Mouse (Mus musculus): ENCODE data around the gene Sec24d. TPM values are rescaled to one million over a fixed set of nuclear protein-coding genes. Genes with fewer than 3 reads are reported as not detected.

The Sec24d gene
- polyA plus RNA-seq, 1 experiment from 2014 or later = 21.5 TPM

DNA sequence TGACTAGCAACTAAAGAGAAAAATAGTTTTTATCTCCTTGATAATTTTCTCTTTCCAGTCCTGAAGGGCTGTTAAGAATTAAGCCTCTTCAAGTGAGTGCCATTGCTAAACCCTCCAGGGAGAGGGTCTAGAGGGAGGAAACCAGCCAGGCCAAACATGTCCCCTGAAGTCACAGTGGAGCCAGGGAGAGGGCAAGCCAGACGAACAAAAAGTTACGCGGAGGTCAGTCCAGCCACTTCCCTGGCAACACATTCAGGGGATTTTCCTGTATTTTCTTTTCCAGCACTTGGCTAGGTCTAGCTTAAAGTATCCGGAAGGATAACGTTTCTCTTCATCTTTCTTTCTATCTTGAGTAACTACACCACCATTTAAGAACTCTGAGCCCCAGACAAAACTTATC lies 22.9 kb upstream of the Sec24d start:
- no peak overlapping the region for H3K4me2 ChIP-seq
- DNase-seq (ENCODE audit: low spot score, missing footprints) (no peak), ATAC-seq (ENCODE audit: low FRiP score) (no peak)
- no peak overlapping the region for H3K27ac ChIP-seq (ENCODE audit: low read depth, low read length)
- WGBS = 62% methylated on average over 5 of the region's 5 CpGs
- H3K9me3 ChIP-seq (ENCODE audit: control insufficient read depth, low read length) = no peaks in the 10 kb centered on the region
- no peak overlapping the region for H3K4me3 ChIP-seq (ENCODE audit: low read depth, low read length)
- H3K9ac ChIP-seq (ENCODE audit: low read length) = no peak overlapping the region
- no peaks in the 10 kb centered on the region for H3K4me1 ChIP-seq (ENCODE audit: control insufficient read depth, insufficient read depth, low read length)
- H3K27me3 ChIP-seq (ENCODE audit: control insufficient read depth, insufficient read depth, low read length) = no peaks in the 10 kb centered on the region
- H3K36me3 ChIP-seq (ENCODE audit: control insufficient read depth, insufficient read depth, low read length) = no peaks in the 10 kb centered on the region

DNA sequence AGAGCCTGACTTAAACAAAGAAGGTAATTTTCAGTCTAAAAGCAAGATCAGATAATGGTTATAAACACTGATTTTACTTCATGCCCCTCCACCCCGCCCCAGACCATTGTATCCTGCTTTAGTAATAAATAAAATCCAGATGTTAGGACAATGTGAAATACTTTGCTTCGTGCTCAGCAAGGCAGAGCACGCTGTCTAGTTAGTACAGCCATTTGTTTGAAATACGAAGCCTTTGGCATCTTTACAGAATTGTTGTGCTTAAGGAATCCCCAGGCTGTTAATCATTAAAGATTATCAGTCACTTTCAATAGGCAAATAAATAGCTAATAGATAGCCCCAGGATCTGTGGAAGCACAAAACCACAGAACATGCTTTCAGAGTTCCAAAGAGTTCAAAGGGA lies 21.6 kb upstream of the Sec24d start:
- H3K4me2 ChIP-seq = no peak overlapping the region
- no peak for DNase-seq (ENCODE audit: low spot score, missing footprints)
- H3K9me3 ChIP-seq (ENCODE audit: control insufficient read depth, low read length) = no peaks in the 10 kb centered on the region
- H3K4me1 ChIP-seq (ENCODE audit: control insufficient read depth, insufficient read depth, low read length) = no peaks in the 10 kb centered on the region
- no peaks in the 10 kb centered on the region for H3K27me3 ChIP-seq (ENCODE audit: control insufficient read depth, insufficient read depth, low read length)
- WGBS = 76% methylated on average over 4 of the region's 4 CpGs
- ATAC-seq (ENCODE audit: low FRiP score) = no peak
- H3K9ac ChIP-seq (ENCODE audit: low read length) = no peak overlapping the region
- H3K27ac ChIP-seq (ENCODE audit: low read depth, low read length) = no peak overlapping the region
- no peak overlapping the region for H3K4me3 ChIP-seq (ENCODE audit: low read depth, low read length)
- no peaks in the 10 kb centered on the region for H3K36me3 ChIP-seq (ENCODE audit: control insufficient read depth, insufficient read depth, low read length)

DNA sequence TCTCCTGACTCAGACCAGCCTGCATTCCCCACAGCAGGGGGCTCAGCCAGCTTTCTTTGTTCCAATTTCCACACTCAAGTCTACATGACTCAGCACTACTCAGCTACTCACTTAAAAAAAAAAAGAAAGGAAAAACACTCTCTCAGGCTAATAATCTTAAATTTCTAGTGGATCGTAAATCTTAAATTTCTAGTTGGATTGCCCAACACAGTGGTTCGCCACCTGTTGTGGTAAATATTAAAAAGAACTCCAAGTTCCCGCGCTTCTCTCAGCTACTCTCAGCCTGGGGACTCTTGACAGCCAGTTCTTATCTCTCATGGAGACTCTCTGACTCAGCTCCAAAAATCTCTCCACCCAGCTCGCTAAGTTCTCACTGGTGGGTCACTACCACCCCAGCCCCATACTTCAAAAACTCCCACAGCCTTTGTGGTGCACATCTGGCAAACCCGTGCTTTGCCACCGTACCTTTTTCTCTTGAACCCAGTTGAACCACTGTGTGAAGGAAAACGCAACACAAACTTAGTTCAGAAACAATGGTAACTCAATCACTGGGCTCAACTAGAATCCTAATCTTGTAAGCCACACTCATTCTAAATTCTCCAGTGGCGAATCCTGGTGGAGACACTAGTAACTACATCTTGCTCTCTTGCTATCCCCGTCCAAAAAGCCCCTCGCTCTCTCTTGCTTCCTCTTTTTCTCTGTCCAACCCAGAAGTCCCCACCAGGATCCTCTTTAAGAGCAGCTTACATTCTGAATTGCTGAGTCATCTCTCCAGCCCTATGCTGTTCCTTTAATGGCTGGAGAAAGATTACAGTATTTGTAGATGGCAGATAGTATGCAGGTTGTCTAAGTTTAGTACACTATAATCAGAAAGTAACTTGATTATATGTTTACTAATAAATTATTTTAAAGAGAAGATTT lies 10.8 kb upstream of the Sec24d start:
- DNase-seq (ENCODE audit: low spot score, missing footprints) (no peak), ATAC-seq (ENCODE audit: low FRiP score) (no peak)
- WGBS = 80% methylated on average over 11 of the region's 11 CpGs
- Histone ChIP-seq H3K4me1 (ENCODE audit: control insufficient read depth, insufficient read depth, low read length) (no peaks in the 10 kb centered on the region), H3K9ac (ENCODE audit: low read length) (no peak overlapping the region), H3K27me3 (ENCODE audit: control insufficient read depth, insufficient read depth, low read length) (no peaks in the 10 kb centered on the region), H3K4me2 (no peak overlapping the region), H3K27ac (ENCODE audit: low read depth, low read length) (no peak overlapping the region), H3K36me3 (ENCODE audit: control insufficient read depth, insufficient read depth, low read length) (no peaks in the 10 kb centered on the region), H3K4me3 (ENCODE audit: low read depth, low read length) (no peak overlapping the region), H3K9me3 (ENCODE audit: control insufficient read depth, low read length) (no peaks in the 10 kb centered on the region)

DNA sequence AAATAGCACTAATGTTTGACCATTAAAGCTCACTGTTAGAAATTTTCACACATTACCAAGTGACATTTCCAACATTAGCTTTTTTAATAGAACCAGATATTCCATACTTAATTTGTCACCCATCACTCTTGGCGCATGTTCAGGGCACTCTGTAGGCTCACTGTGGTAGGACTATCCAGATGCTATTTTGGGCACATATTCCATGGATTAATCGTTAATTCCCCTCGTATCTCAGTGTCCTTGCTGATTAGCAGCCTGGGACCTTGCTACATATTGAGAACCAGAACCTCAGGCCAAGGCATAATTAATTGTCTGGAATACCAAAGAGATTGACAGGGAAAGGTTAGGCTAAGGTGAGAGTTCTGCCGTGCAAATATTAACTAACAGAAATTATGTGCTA lies 8.5 kb upstream of the Sec24d start:
- Histone ChIP-seq H3K27me3 (ENCODE audit: control insufficient read depth, insufficient read depth, low read length) (no peaks in the 10 kb centered on the region), H3K27ac (ENCODE audit: low read depth, low read length) (no peak overlapping the region), H3K4me3 (ENCODE audit: low read depth, low read length) (no peak overlapping the region), H3K36me3 (ENCODE audit: control insufficient read depth, insufficient read depth, low read length) (no peaks in the 10 kb centered on the region), H3K9ac (ENCODE audit: low read length) (no peak overlapping the region), H3K9me3 (ENCODE audit: control insufficient read depth, low read length) (no peaks in the 10 kb centered on the region), H3K4me2 (no peak overlapping the region), H3K4me1 (ENCODE audit: control insufficient read depth, insufficient read depth, low read length) (no peaks in the 10 kb centered on the region)
- ATAC-seq (ENCODE audit: low FRiP score) = no peak
- DNase-seq (ENCODE audit: low spot score, missing footprints) = no peak
- 86% methylated on average over 4 of the region's 4 CpGs for WGBS

DNA sequence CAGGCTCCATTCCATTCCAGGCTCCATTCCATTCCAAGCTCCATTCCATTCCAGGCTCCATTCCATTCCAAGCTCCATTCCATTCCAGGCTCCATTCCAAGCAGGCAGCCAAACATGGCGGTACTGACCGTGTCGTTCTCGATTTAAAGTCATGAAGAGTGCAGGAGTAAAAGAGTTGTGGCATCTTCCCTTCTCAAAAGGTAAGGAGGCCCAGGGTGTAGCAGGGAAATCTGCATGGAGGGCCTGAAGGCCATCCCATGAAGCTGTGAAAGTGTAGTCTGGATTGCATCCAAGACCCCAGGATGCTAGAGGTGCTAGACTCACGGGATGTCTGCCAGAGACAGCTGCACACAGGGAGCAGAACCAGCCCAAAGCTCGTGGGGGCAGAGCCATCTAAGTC lies 2.5 kb upstream of the Sec24d start:
- DNase-seq (ENCODE audit: low spot score, missing footprints) (no peak), ATAC-seq (ENCODE audit: low FRiP score) (no peak)
- H3K27me3 ChIP-seq (ENCODE audit: control insufficient read depth, insufficient read depth, low read length) = peaks cover 10% of the 10 kb centered on the region; the same call in 1 of the 2 replicates
- no peak overlapping the region for H3K4me2 ChIP-seq
- no peak overlapping the region for H3K9ac ChIP-seq (ENCODE audit: low read length)
- H3K4me1 ChIP-seq (ENCODE audit: control insufficient read depth, insufficient read depth, low read length) = no peaks in the 10 kb centered on the region; the same call in 1 of the 2 replicates
- no peak overlapping the region for H3K4me3 ChIP-seq (ENCODE audit: low read depth, low read length)
- H3K36me3 ChIP-seq (ENCODE audit: control insufficient read depth, insufficient read depth, low read length) = no peaks in the 10 kb centered on the region
- 60% methylated on average over 6 of the region's 6 CpGs for WGBS
- no peaks in the 10 kb centered on the region for H3K9me3 ChIP-seq (ENCODE audit: control insufficient read depth, low read length)
- no peak overlapping the region for H3K27ac ChIP-seq (ENCODE audit: low read depth, low read length)

DNA sequence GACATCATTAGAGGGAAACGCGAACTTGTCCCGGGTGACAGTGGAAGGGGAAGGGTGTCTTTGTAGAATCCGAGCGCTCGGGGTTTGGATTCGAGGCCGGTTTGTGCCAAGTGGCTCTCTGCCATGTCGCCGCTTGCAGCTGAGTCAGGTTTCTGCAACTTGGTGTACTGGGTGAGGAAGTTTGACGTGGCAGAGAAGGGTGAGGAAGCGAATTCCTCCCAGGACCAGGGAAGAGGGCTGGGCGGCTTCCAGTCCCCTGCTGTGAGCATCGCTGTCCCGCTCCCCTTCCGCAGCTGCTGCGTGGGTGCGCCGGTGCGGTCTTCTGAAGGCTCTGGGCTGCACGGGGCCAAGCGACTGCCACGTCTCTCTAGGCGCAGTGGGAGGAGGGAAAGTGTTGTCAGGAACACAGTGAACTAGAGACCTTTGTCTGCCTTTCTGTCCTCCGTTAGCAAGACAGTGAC lies 516 bp downstream of the Sec24d start:
- H3K9me3 ChIP-seq (ENCODE audit: control insufficient read depth, low read length) = no peaks in the 10 kb centered on the region
- under 1% methylated on average over 25 of the region's 25 CpGs for WGBS
- ATAC-seq (ENCODE audit: low FRiP score) = peak; percentile 60
- peak overlapping the region; percentile 61 for H3K4me3 ChIP-seq (ENCODE audit: low read depth, low read length)
- peaks cover 10% of the 10 kb centered on the region; the same call in 1 of the 2 replicates for H3K27me3 ChIP-seq (ENCODE audit: control insufficient read depth, insufficient read depth, low read length)
- no peaks in the 10 kb centered on the region for H3K36me3 ChIP-seq (ENCODE audit: control insufficient read depth, insufficient read depth, low read length)
- peak overlapping the region; percentile 49 for H3K9ac ChIP-seq (ENCODE audit: low read length)
- DNase-seq (ENCODE audit: low spot score, missing footprints) = peak; percentile 95
- peak overlapping the region; percentile 91 for H3K4me2 ChIP-seq
- no peak overlapping the region for H3K27ac ChIP-seq (ENCODE audit: low read depth, low read length)
- no peaks in the 10 kb centered on the region; the same call in 1 of the 2 replicates for H3K4me1 ChIP-seq (ENCODE audit: control insufficient read depth, insufficient read depth, low read length)

DNA sequence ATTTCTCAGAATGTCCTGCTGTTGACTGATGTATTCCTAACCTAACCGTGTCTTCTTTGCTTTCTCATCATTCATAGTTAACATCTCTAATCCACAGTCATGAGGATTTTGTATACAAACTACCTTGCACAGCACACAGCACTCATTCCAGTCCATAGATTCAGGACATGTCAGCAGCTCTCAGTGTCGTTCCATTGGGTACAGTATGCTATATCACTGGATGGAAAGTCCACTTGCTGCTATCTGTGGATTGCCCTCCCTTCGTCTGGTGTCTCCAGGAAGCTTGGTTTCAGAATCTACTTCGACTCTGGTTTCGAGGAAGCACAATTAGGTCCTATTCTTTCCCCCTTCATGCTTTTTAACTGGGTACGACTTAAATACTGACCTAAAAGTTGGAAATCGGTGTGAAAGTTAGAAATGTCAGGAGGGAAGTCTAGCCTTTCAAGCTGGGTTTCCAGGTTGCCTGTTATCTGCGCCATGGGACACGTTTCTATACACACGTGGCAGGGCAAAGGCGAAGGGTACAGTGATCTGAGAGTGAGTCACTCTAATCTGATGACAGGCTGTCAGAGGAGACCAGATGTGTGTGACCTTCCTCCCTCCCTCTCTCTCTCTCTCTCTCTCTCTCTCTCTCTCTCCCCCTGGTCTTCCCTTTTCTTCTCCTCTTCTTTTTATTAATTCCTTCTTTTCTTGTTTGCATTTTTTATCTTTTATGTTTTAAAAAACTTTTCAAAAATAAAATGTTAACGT lies 15.8 kb downstream of the Sec24d start:
- H3K27me3 ChIP-seq (ENCODE audit: control insufficient read depth, insufficient read depth, low read length) = no peaks in the 10 kb centered on the region
- ATAC-seq (ENCODE audit: low FRiP score) = no peak
- no peaks in the 10 kb centered on the region for H3K9me3 ChIP-seq (ENCODE audit: control insufficient read depth, low read length)
- H3K36me3 ChIP-seq (ENCODE audit: control insufficient read depth, insufficient read depth, low read length) = no peaks in the 10 kb centered on the region
- WGBS = 87% methylated on average over 12 of the region's 12 CpGs
- no peak overlapping the region for H3K4me3 ChIP-seq (ENCODE audit: low read depth, low read length)
- no peak overlapping the region for H3K4me2 ChIP-seq
- no peak overlapping the region for H3K9ac ChIP-seq (ENCODE audit: low read length)
- DNase-seq (ENCODE audit: low spot score, missing footprints) = no peak
- no peaks in the 10 kb centered on the region for H3K4me1 ChIP-seq (ENCODE audit: control insufficient read depth, insufficient read depth, low read length)
- H3K27ac ChIP-seq (ENCODE audit: low read depth, low read length) = no peak overlapping the region

DNA sequence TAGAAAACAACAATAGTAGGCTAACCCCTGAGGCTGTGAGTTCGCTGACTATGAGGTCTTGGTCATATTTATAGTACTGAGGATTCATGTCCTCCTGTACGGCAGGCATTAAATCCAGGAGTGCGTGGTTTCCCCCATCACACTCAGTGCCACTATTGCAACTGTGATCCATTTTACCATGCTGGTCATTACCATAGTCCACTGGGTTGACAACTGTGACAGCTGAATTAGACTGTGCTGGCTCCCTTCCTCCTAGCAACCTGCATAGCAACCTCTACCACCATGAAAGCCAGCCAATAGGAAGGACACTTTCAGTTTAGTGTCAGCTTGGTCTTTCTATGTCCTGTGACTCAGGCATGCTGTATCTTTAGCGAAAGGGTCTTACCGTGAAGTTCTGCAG lies 17.0 kb downstream of the Sec24d start:
- Histone ChIP-seq H3K4me2 (no peak overlapping the region), H3K9ac (ENCODE audit: low read length) (no peak overlapping the region), H3K27ac (ENCODE audit: low read depth, low read length) (no peak overlapping the region), H3K27me3 (ENCODE audit: control insufficient read depth, insufficient read depth, low read length) (no peaks in the 10 kb centered on the region), H3K36me3 (ENCODE audit: control insufficient read depth, insufficient read depth, low read length) (no peaks in the 10 kb centered on the region), H3K4me3 (ENCODE audit: low read depth, low read length) (no peak overlapping the region), H3K4me1 (ENCODE audit: control insufficient read depth, insufficient read depth, low read length) (no peaks in the 10 kb centered on the region), H3K9me3 (ENCODE audit: control insufficient read depth, low read length) (no peaks in the 10 kb centered on the region)
- DNase-seq (ENCODE audit: low spot score, missing footprints) = no peak
- ATAC-seq (ENCODE audit: low FRiP score) = no peak
- 94% methylated on average over 5 of the region's 5 CpGs for WGBS

DNA sequence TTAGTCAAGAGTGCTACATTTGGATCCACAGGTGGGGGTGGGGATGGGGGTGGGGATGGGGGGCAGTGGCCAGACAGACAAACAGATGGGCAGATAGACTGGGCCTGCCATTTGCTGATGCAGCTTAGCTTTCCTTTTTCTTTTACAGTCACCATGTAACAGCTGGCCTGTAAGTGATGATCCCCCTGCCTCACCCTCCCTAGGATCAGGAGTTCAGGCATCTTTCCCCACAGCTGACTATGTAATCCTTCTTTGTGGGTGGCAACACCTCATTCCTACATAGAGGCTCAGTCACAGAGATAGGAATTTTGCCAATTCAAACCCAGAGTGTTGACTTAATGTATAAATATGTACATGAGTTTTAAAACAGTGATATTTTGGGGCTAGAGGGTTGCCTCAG lies 18.4 kb downstream of the Sec24d start:
- Histone ChIP-seq H3K4me3 (ENCODE audit: low read depth, low read length) (no peak overlapping the region), H3K27ac (ENCODE audit: low read depth, low read length) (no peak overlapping the region), H3K4me1 (ENCODE audit: control insufficient read depth, insufficient read depth, low read length) (no peaks in the 10 kb centered on the region), H3K27me3 (ENCODE audit: control insufficient read depth, insufficient read depth, low read length) (no peaks in the 10 kb centered on the region), H3K4me2 (no peak overlapping the region), H3K9me3 (ENCODE audit: control insufficient read depth, low read length) (no peaks in the 10 kb centered on the region), H3K9ac (ENCODE audit: low read length) (no peak overlapping the region), H3K36me3 (ENCODE audit: control insufficient read depth, insufficient read depth, low read length) (no peaks in the 10 kb centered on the region)
- DNase-seq (ENCODE audit: low spot score, missing footprints) = no peak
- ATAC-seq (ENCODE audit: low FRiP score) = no peak
